Mouse (Mus musculus): ENCODE measurements around the gene Moxd1.

DNA sequence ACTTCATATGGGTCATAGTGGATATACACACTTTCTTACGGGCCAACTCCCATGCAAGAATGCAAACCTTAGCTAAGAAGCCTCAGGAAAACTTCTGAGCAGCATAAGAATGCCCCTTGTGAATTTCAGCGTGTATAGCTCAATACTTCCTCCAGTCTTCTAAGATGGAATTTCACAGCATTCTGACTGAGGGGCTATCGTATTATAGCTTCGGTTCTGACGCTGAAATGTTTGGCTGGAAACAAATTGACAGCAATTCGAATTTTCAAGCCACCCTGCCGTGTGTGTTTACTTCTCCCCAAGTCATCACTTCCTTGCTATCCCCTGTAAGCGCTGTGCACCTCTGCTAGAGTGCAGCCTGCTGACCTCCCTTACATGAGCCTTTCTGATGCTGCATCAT, 1.3 kb downstream of the Moxd1 start:
- no peak for TF ChIP-seq CTCF (IDR thresholded peaks at IDR 0.05; ENCODE audit: low read depth)
- no peak for TF ChIP-seq EP300 (IDR thresholded peaks at IDR 0.05; ENCODE audit: low read depth)

Measured in liver, embryonic 14.5 days (tissue).